Mouse (Mus musculus): ENCODE measurements around the gene Tmem120b.

Gene Tmem120b

DNA sequence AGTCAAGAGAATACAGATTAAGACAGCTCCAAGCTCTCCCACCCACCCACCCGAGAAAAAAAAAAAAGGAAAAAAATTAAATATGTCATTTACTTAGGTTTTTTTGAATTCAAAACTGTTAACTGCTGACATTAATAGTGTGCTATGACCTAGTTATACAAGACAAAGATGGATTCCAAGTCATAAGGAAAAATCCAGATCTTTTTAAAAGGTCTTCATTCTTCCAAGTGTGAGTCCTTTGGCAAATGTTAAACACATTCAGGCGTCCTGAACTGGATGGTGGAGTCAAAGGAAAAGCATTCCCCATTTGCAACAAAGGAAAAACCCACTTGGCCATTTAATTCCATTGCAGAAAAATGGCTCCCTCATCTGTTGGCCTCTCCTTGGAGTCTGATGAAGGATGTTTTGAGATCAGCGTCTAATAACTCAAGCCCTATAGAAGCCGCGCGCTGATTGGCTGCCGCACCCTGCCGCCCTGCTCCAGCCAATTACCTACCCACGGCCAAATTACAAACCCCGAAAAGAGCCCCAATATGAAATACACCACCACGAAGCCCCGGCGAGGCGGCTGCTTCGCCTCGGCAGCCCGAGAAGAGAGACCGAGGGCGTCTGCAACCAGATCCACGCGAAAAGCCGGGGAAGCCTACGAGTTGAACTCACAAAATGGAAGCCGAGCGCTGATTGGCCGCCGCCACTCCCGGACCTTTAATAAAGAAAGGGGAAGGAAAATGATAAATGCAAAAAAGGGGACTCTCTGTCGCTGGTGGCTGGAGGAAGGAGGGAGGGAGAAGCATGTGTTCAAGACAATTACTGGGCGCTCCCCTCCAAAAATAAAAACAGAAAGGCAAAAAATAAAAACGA, 72.7 kb downstream of the Tmem120b start:
- DNase-seq (ENCODE audit: low spot score in 2 of 2), result peak; percentile 94 to 97

DNA sequence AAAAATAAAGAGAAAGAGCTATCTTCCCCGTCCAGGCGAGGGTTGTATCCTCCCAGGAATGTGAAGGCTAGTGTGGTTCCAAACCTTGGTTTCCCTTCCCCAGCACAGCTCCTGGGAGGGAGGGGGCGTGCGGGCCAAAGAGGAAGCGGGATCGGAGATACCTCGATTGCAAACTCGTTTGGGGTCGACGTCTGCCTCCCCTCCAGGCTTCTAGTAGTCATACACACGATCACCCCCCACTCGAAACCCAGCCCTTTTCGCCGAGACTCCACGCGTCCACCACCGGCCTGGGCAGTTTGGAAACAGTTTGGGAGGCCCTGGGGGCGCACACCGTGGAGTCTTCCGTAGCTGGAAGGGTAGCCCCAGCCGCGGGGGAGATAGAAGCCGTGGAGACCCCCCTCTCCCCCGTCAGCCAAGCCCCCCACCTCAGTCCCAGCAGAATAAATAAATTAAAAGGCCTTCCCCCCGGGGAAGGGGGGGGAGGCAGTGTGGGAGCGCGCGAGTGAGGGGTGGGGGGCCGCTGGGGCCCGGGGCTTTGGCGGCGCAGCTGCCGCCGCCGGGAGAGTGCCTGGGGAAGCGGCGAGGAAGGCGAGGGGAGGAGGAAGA, 73.4 kb downstream of the Tmem120b start:
- DNase-seq (ENCODE audit: low spot score in 2 of 2), result peak in 1 of 2 experiments; percentile 63

DNA sequence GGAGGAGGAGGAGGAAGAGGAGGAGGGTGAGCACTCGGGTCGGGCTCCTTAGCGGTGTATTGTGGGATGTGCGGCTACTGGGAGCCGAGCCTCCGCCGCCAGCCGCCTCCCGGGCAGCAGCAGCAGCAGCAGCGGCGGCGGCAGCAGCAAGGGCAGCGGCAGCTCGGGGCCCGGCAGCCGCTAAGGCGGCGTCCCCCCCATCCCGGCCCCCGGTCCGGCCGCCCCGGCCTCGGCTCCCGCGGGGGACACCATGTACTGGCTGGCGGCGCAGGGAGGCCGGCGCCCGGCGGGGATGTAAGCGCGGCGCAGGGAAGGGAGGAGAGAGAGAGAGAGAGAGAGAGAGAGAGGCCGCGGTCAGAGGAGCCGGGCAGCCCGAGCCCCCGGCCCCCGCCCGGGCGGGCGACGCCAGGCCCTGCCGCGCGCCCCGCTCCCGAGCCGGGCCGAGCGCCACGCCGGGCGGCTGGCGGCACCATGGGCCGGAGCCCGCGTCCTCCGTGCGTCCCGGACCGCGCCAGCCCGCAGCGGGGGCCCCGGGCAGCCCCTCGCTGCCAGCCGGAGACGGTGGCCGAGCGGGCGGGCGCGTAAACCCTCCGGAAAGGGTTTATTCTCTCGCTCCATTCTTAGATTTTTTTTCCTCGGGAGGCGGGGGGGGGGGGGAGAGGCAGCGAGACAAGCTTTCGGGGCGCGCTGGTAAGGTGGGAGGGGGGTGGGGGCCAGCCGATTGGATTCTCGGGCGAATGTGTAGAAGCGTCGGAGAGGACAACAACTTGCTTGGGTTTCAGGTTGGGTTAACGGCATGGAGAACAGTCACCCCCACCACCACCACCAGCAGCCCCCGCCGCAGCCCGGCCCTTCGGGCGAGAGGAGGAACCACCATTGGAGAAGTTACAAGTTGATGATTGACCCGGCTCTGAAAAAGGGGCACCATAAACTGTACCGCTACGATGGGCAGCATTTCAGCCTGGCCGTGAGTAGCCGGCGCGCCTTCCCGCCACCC, 74.2 kb downstream of the Tmem120b start, which contains the start of gene Setd1b:
TSS of gene Setd1b (plus strand) at position 33 of the 997 bp plus-strand sequence.
- peak; percentile 46 to 48 for DNase-seq (ENCODE audit: low spot score in 2 of 2)

DNA sequence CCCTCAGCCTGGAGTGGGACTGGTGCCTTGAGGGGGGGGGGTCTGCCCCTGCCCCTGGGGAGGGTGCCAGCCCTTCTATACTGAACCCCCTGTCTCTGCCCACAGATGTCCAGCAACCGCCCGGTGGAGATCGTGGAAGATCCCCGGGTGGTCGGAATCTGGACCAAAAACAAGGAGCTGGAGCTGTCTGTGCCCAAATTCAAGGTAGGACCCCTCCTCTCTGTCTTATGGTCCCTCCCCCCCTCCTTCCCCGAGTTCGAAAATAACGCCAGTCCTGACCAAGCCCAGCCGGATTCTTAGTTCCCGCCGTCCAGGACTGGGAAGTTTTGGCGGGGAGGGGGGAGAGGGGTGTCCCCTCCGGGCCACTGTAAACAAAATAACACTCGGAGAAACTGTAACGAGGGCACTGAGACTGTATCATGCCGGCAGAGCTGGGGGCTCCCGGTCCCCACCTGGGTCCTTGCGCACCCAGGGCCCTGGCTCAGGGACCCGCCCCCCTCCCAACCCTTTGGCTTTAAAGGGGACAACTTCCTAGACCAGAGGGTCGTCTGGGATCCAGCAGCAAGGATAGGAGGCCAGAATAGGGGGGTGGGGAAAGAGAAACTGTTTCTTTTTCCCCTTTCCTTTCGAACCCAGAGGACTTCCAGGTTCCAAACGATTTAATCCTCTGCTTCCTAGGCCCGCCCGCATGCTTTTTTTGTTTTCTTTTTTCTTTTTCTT, 75.2 kb downstream of the Tmem120b start:
- DNase-seq (ENCODE audit: low spot score in 2 of 2), result no peak

DNA sequence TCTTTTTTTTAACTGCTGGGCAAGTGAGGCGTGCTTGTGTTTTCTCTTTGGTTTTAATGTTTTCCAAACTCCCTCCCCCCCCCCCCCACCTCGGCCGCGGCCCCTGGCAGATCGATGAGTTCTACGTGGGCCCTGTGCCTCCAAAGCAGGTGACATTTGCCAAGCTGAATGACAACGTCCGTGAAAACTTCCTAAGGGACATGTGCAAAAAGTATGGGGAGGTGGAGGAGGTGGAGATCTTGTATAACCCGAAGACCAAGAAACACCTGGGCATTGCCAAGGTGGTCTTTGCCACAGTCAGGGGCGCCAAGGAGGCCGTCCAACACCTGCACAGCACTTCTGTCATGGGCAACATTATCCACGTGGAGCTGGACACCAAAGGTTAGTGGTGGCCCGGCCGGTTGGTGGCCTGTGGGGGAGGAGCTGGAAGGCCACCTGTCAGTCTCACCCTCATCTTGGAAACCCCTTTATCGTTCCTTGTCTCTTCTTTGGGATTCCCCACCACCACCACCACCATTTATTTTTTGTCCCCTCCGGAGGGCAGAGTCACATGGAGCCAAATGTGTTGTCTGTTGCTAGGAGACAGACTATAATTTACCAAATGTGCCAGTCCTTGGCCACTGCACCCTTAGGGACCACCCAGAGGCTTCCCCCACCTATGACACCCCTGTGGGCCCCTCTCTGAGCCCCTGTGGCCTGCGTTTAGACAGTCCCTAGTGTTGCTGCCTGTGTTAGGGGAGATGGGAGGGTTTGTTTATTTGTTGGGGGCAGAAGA, 75.9 kb downstream of the Tmem120b start:
- no peak for DNase-seq (ENCODE audit: low spot score in 2 of 2)

DNA sequence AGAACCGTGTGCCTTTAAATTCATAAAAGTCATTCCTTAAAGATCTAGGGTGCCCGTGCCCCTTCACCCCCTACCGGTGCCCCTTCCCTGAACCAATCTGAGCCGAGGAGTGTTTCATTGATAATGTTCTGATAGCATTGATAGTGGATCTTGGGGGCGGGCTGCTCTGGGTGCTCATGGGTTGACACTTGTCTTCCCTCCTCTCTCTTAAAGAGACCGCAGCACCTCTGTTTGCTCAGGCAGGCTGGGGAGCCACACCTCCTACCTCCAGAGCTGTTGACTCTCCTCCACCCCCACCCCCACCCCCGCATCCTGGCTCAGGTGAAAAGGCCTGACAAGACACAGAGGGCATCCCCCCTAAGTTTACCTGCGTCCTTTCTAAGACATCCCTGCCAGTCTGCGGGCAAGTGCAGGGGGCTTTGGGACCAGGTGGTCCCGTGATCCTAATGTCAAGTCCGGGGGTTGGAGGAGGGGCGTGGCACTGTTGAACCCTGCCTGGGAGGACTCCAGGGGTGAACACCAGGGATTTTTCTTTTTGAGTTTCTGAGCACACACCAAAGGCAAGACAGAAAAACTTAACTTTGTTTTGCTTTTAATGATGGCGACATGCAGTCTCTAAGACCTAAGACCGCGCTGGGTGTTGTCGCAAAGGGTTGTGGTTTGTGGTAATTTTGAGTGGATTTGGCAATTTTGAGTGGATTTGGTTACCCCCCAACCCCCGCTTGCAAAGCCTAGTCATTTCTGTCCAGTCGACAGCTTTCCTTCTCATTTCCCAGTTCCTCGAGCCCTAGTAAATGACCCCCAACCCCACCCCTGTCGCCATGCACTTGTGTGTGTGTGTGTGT, 76.8 kb downstream of the Tmem120b start:
- DNase-seq (ENCODE audit: low spot score in 2 of 2), result no peak

DNA sequence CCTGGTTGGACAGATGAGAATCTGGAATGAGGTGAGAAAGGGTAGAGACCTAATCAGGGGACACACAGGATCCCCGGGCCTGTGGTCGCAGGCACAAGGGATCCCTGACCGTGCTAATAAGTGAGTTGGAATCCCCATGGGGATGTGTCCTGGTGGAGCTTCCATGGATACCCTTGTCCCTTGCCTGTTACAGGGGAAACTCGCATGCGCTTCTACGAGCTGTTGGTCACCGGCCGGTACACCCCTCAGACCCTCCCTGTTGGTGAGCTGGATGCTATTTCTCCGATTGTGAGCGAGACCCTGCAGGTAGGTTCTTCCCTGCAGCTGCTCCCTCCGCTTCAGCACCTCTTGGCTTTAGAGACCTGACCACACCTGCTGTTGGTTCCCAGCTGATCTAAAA, 78.1 kb downstream of the Tmem120b start:
- DNase-seq (ENCODE audit: low spot score in 2 of 2), result no peak

DNA sequence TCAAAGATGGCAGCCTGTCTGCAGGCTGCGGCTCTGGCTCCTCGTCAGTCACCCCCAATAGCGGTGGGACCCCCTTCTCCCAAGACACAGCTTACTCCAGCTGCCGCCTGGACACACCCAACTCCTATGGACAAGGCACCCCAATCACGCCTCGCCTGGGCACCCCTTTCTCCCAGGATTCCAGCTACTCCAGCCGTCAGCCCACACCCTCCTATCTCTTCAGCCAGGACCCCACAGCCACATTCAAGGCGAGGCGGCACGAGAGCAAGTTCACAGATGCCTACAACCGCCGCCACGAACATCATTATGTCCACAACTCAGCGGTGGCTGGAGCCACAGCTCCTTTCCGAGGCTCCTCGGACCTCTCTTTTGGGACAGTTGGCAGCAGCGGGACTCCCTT, 79.4 kb downstream of the Tmem120b start:
- DNase-seq (ENCODE audit: low spot score in 2 of 2), result no peak

DNA sequence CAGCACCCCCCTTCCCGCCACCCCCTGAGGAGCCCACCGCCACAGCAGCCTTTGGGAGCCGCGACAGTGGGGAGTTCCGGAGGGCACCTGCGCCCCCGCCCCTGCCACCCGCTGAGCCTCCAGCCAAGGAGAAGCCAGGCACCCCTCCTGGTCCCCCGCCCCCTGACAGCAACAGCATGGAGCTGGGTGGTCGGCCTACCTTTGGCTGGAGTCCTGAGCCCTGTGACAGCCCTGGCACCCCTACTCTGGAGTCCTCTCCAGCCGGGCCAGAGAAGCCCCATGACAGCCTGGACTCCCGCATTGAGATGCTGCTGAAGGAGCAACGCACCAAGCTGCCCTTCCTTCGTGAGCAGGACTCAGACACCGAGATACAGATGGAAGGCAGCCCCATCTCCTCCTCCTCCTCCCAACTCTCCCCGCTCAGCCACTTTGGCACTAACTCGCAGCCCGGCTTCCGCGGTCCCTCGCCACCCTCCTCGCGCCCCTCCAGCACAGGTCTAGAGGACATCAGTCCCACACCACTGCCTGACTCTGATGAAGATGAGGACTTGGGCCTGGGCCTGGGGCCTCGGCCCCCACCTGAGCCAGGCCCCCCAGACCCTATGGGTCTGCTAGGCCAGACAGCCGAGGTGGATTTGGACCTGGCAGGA, 80.0 kb downstream of the Tmem120b start:
- no peak for DNase-seq (ENCODE audit: low spot score in 2 of 2)

DNA sequence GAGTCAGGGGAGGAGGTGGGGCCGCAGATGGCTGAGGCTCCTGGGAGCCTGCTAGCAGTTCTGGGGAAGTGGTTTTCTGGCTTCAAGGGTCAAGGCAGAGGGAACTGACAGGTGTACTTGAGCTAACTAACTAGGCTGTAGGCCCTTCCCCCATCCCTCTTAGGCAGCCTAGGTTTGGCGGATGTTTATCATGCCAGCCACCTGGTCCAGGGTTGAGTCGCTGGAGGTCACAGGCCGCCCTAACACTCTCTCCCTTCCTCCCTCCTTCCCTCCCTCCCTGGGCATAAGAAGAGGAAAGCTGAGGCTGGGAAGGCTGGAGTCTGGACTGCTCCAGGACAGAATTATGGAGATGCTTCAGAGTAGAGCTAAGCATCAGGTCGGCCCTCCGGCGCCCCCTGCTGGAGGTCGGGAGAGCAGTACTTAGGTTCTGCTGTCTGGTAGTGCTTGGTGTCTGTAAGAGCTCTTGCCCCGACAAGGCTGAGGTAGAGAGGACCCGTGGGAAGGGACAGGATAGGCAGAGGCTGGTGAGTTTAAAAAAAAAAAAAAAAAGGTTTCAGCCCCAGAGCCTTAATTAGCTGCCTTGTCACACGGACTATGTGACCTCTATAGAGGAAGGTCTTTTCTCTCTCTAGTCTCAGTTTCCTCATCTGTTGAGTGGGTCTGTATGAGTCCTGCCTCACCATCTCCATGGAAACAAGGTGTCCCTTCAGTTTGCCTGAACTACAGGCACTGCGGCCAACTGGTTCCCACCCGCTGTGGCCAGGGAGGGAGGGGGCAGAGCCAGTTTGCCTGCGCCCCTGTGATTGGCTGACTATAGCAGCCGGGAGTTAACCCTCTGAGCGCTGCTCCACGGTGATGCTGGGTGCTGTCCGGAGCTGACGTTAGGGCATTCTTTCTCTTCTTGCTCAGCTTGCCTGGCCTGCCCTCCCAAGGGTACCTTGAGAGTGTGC, 81.5 kb downstream of the Tmem120b start:
- peak; percentile 87 to 93 for DNase-seq (ENCODE audit: low spot score in 2 of 2)

DNA sequence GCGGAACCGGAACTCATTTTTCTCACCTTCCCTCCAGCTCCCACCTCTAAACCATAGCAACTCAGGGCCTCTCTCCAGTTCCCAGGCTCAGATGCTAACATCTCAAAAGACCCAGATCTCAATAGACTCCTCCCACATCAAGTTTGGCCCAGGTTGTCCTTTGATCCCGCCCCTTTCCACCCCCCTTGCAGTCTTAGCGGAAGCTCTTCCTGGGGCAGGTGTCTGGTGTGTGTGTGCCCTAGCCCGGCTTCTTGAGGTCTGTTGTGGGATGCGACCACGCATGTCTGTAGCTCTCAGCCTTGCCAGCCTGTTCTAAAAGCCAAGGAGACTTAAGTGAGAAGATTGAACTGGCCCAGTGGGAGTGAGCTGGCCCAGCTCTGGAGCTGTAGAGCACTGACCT, 82.4 kb downstream of the Tmem120b start:
- DNase-seq (ENCODE audit: low spot score in 2 of 2), result no peak

DNA sequence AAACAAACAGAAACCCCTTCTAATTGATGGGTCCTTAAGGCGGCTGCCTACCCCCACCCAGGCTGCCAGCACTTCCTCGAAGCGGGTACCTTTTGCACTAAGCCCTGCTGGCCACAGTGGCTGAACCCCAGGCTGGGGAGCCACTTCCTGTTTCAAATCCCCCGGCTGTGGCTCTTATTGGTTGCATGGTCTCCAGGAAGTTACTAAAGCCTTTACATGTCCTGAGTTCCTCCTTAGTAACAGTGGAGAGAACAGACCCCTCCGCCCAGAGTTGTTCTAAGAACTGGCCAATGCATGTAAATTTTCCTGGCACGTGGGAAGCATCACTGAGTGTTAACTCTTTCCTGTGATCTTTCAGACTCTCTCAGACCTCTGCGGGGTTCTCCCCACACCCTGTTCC, 82.9 kb downstream of the Tmem120b start:
- no peak for DNase-seq (ENCODE audit: low spot score in 2 of 2)

DNA sequence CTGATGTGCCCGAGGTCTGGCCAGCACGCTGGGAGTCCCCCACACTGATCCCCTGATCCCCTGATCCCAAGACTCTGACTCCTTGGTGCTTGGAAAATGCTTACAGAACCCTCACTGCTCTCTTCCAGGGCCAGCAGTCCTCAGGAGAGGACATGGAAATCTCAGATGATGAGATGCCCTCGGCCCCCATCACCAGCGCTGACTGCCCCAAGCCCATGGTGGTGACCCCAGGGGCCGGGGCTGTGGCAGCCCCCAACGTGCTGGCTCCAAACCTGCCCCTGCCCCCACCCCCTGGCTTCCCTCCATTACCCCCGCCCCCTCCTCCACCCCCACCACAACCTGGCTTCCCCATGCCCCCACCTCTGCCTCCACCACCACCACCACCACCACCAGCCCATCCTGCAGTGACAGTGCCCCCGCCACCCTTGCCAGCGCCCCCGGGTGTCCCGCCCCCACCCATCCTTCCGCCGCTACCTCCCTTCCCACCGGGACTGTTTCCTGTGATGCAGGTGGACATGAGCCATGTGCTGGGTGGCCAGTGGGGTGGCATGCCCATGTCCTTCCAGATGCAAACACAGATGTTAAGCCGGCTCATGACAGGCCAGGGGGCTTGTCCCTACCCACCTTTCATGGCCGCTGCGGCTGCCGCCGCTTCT, 83.6 kb downstream of the Tmem120b start:
- no peak for DNase-seq (ENCODE audit: low spot score in 2 of 2)

DNA sequence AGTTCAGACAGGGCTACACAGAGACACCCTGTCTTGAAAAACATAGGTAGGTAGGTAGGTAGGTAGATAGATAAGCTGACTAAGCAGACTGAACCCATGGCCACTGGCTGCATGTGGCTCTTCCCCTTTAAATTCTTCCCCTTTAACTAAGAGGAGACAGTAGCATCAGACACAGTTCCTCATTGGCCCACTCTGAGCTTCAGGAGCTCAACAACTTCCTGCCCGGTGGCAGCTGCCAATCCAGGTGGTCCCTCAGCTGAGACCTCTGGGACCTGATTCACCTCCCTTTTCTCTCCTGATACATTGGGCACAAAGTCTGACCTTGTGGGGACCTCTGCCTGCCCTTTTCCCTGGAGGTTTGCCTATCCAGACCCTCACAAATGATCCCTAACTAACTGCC, 84.7 kb downstream of the Tmem120b start:
- no peak for DNase-seq (ENCODE audit: low spot score in 2 of 2)

DNA sequence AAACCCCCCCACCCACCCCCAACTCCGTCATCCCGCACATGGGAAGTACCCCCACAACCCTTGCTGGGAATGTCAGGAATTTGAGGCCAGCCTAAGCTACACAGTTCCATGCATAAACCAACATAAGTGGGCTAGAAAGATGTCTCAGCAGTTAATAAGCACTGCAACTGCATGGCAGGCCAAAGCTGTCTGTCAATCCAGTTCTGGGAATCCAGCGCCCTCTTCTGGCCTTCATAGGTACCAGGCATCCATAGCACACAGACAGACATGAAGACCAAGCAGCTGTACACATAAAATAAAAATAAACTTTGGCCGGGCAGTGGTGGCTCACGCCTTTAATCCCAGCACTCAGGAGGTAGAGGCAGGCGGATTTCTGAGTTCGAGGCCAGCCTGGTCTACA, 87.2 kb downstream of the Tmem120b start:
- peak in 1 of 2 experiments; percentile 68 for DNase-seq (ENCODE audit: low spot score in 2 of 2)

DNA sequence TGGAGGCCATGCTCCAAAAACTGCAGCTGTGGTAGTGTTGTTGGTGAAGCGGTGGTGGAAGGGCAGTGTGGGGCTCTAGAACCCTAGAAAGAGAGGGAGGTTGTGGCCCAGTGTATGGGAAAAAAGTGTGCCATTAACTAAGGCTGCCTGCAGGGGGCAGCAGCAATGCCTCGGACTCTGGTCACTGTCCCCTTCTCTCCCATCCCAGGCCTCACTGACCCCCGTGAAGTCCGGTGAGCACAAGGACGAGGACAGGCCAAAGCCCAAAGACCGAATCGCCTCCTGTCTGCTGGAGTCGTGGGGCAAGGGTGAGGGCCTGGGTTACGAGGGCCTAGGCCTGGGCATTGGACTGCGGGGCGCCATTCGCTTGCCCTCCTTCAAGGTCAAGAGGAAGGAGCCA, 88.5 kb downstream of the Tmem120b start:
- no peak for DNase-seq (ENCODE audit: low spot score in 2 of 2)

DNA sequence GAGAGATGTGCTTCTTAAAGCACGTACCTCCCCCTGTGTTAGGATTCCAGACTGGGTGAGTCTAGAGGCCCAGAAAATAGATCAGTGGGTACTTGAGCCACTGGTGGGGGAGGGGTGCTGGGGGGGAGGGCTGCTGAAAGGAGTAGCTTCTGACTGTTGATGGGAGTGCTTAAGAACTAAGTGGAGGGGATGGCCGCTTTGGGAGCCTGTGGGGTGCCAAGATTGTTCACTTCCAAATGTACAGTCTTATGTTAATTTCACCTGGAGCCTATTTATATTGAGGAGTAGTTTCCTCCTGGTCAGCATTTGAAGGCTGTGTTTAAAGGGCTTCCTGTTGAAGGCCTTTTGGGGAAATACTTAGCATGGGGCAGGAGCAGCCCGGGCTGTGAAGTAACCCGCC, 89.8 kb downstream of the Tmem120b start:
- no peak for DNase-seq (ENCODE audit: low spot score in 2 of 2)
